Mouse (Mus musculus): ENCODE measurements around the gene Uck2.

DNA sequence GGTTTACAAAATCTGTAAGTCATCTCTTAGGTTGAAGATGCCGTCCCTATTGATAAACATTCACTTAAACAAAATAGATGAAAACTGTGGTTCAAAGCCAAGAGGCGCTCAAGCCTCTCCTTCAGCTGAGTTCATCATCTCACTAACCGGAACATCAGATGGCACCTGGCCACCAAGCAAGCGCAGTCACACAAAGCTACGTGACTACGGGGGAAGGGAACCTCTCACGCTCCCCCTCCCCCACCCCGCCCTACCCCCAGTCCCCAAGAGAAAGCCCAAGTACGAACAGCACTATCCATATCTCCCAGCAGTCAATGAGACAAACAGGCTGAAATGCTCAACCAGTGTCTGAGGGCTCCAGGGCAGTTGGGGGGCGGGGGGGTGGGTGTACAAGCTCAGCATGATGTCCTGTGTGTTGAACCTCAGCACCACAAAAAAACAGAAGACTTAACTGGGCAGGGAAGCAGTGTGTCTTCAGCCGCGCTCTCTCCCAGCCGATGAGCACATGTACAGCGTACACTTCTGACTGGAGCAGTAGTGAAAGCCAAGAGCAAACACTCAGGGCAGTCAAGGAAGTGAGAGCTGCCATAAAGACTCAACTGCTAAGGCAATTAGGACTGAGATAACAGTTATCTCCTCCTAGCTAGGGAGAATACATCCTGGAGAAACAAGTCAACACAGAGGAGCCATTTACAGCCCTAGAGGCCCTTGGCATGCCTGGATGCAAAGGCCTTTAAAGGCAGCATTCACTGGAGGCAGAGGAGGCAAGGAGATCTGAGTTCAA, 11.5 kb downstream of the Uck2 start:
- TF ChIP-seq CTCF (IDR thresholded peaks at IDR 0.05; ENCODE audit: borderline replicate concordance, control insufficient read depth, extremely low read depth, insufficient read depth, low read length, poor library complexity) (no peak), POLR2A (IDR thresholded peaks at IDR 0.05; ENCODE audit: control insufficient read depth, extremely low read depth, insufficient read depth, low read length, poor library complexity) (no peak)
